Mouse (Mus musculus): ENCODE measurements around the gene Fam187b. TPM values are rescaled to one million over a fixed set of nuclear protein-coding genes. Genes with fewer than 3 reads are reported as not detected.

Gene Fam187b
- 1.1 TPM for polyA plus RNA-seq (2017; shearing (Covaris generic))

DNA sequence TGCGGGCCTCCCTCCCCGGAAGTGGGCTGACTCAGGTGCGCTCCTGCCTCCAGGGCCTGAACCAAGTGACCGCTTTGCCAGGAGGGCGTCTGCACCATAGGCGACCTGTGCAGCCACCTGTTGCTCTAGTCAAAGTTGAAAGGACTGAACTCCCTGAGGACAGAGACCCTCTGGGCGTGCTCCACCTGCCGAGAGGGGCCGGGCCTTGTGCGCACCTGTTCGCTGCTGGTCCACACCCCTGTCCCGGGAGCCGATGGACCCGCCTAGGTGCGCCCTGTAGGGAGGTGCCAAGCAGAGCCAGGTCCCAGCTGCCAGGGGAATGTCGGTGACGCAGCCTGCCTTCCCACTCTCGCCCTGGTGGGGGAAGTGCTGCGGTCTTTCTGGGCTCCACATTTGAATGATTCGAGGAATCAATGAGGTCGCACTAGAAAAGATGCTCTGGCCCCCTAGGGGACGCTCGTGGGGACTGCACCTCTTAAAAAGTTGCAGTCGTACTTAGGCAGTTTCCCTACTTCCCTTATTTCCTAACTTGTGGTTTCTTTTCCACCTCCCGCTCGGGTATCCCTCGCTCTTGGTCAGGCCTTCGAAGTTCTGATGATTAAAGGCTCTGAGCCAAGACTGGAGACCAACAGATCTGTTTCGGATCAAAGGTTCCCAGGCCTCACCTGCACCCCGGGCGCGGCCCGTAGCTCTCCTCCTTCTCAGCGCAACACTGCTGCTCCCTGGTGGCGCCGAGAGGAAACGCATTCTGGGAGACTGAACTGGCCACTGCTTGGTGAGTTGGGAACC lies at the start of gene Fam187b:
Fam187b (plus strand) TSS at position 290 of the 789 bp plus-strand sequence.

DNA sequence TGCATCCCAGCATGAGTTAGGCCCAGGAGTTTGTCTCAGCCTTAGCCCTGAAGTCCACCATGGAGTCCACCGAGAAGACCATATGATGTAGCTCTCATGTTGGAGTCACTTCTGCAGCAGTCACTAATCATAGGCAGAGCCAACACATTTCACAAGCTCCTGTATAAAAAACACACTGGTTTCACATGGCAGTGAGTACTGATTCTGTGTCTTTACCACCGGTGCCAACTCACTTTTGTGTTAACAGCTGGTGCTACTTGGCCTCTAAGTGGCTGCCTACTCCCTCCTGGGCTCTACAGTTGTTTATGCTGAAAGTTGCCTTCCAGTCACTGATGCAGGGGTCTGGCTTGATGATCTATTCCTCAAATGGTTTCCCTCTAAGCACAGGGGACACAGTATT lies 49.0 kb upstream of the Fam187b start, which contains the start of gene Hamp2:
Hamp2 (minus strand) TSS at position 101 of the 400 bp plus-strand sequence.

DNA sequence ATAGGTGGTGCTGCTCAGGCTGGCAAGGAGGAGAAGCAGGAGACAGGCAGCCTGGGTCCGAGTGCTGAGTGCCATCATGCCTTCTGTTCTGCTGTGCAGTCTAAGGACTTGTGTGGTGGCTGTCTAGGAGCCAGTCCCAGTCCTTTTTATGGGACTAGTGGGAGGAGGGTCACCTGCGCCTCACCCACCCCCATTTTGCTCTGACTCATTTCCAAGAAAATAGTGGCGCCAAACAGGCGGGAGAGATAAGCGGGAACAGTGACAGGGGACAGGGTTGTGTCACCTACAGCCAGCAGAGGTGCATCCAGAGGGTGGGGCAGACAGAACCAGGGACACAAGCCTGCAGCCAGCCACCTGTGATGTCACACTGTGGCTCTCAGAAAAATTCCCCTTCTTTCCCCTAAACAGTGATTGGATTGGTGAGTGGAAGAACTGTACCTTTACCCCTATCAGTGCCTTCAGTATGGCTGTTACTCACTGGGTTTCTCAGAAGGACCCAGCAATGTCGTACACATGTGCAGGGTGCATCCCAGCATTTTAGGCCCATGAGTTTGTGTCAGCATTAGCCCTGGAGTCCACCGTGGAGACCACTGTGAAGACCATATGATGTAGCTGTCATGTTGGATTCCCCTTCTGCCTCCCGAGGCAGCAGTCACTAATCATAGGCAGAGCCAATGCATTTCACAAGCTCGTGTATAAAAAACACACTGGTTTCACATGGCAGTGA lies 29.5 kb upstream of the Fam187b start, which contains the start of gene Hamp:
Hamp (minus strand) TSS at position 124 of the 727 bp plus-strand sequence.

DNA sequence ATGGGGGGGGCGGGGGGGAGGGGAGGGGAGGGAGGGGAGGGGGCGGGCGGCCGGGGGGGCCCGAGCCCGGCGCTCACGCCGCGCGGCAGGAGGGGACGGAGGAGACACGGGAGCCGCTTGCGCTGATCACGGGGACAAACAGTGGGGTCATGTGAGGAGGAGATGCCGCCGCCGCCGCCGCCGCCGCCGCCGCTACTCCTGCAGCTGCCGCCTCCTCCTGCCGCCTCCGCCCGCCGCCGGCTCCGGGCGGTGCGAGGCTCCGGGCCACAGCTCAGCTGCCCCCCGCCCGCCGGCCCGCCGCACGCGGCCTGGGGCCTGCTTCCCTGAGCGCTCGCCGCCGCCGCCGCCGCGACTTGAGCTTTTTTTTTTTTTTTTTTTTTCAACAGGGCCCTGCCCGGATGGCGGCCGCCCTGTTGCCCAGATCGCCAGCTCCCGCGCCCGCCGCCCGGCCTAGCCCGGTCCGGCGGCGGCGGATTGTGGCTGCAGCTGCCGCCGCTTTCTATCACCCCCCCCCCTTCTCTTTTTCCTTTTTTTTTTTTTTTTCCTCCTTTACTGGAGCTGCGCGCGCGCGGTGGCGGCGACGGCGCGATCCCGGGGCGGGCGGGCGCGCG lies 16.7 kb upstream of the Fam187b start, which contains the start of gene Usf2:
Usf2 (minus strand) TSS at position 48 of the 611 bp plus-strand sequence.

DNA sequence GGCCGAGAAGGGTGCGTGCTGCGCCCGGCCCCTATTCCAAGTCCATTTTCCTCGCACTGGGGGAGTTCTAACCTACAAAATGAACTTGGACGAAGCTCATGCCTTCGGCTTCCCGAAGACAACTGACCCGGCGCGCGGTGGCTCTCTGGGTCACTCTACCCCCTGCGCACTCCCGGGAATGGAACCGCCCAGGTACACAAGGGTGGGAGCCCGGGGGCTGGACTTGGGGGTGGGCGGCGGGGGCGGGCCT lies 414 bp upstream of the Fam187b start, which contains the start of gene Lsr:
Lsr (minus strand) TSS at position 214 of the 250 bp plus-strand sequence.

Other genes with a start within 250 kb of the Fam187b start
- 109 TPM for gene Tmem147, start 244.2 kb upstream of the Fam187b start, polyA plus RNA-seq (2017; shearing (Covaris generic))
- 0.32 TPM for gene Gapdhs, start 230.1 kb upstream of the Fam187b start, polyA plus RNA-seq (2017; shearing (Covaris generic))
- 1.5 TPM for gene Sbsn, start 222.3 kb upstream of the Fam187b start, polyA plus RNA-seq (2017; shearing (Covaris generic))
- not detected for gene Dmkn, start 210.0 kb upstream of the Fam187b start, polyA plus RNA-seq (2017; shearing (Covaris generic))
- not detected for gene Krtdap, start 185.9 kb upstream of the Fam187b start, polyA plus RNA-seq (2017; shearing (Covaris generic))
- not detected for gene Ffar2, start 150.0 kb upstream of the Fam187b start, polyA plus RNA-seq (2017; shearing (Covaris generic))
- gene Ffar3, start 117.6 kb upstream of the Fam187b start, polyA plus RNA-seq (2017; shearing (Covaris generic)), result not detected
- gene Ffar1, start 112.2 kb upstream of the Fam187b start, polyA plus RNA-seq (2017; shearing (Covaris generic)), result not detected
- 16.4 TPM for gene Cd22, start 93.4 kb upstream of the Fam187b start, polyA plus RNA-seq (2017; shearing (Covaris generic))
- not detected for gene Mag, start 58.9 kb upstream of the Fam187b start, polyA plus RNA-seq (2017; shearing (Covaris generic))
- gene Hamp2, start 49.1 kb upstream of the Fam187b start, polyA plus RNA-seq (2017; shearing (Covaris generic)), result not detected
- not detected for gene Hamp, start 29.8 kb upstream of the Fam187b start, polyA plus RNA-seq (2017; shearing (Covaris generic))
- gene Usf2, start 17.0 kb upstream of the Fam187b start, polyA plus RNA-seq (2017; shearing (Covaris generic)), result 7.3 TPM
- 4.5 TPM for gene Lsr, start 326 bp upstream of the Fam187b start, polyA plus RNA-seq (2017; shearing (Covaris generic))
- gene Fxyd5, start 68.7 kb downstream of the Fam187b start, polyA plus RNA-seq (2017; shearing (Covaris generic)), result 1,832 TPM
- gene Fxyd7, start 77.7 kb downstream of the Fam187b start, polyA plus RNA-seq (2017; shearing (Covaris generic)), result not detected
- gene Fxyd1, start 83.4 kb downstream of the Fam187b start, polyA plus RNA-seq (2017; shearing (Covaris generic)), result not detected
- gene Lgi4, start 85.6 kb downstream of the Fam187b start, polyA plus RNA-seq (2017; shearing (Covaris generic)), result 0.16 TPM
- not detected for gene Fxyd3, start 102.9 kb downstream of the Fam187b start, polyA plus RNA-seq (2017; shearing (Covaris generic))
- gene Hpn, start 141.5 kb downstream of the Fam187b start, polyA plus RNA-seq (2017; shearing (Covaris generic)), result 13.7 TPM
- not detected for gene Scn1b, start 153.2 kb downstream of the Fam187b start, polyA plus RNA-seq (2017; shearing (Covaris generic))
- 252 TPM for gene Gramd1a, start 182.1 kb downstream of the Fam187b start, polyA plus RNA-seq (2017; shearing (Covaris generic))

Measured in activated CD4-positive, CD25-positive, alpha-beta regulatory T cell, adult 9 weeks (primary cell).